8 mouse cellular contexts compared by ENCODE assay signal in genomic region chr8:13411597-13411996, GRCm38 (mm10). TPM values are rescaled to one million over a fixed set of nuclear protein-coding genes. Genes with fewer than 3 reads are reported as not detected.
DNase-seq lines count a peak whose midpoint lies in the region; TF ChIP-seq lines count a peak whose summit lies in the region.

No protein-coding gene starts in this region.

- TF ChIP-seq CTCF in heart, adult 2 months (IDR thresholded peaks at IDR 0.05), result peak; percentile 90

- peak; percentile 64; the same call in 1 of the 2 replicates for TF ChIP-seq EP300 in heart, adult 2 months (IDR thresholded peaks at IDR 0.05; ENCODE audit: insufficient read depth, low read depth, low read length)

- no peaks in the 10 kb centered on the region for H3K36me3 ChIP-seq in heart, adult 2 months (ENCODE audit: control insufficient read depth, insufficient read depth, low read length)

- 26% methylated on average over 6 of the region's 6 CpGs for WGBS in heart, adult 2 months

- no peaks in the 10 kb centered on the region for H3K79me2 ChIP-seq in heart, adult 2 months (replicated peaks; ENCODE audit: control insufficient read depth, insufficient read depth, low read length)

- DNase-seq in heart, adult 2 months, result peak; percentile 53 to 74
- no peak for DNase-seq in heart, adult 9 months (ENCODE audit: low spot score in 2 of 2)
- peak; percentile 38 to 83 for DNase-seq in adrenal gland, adult (ENCODE audit: inconsistent age in 2 of 2, low spot score in 1 of 2)
- peak; percentile 84 for DNase-seq in embryo, embryonic 10 days (ENCODE audit: low spot score)
- DNase-seq in heart, postnatal 14 days, result peak; percentile 77 to 80
- peak; percentile 73 to 77 for DNase-seq in layer of hippocampus, postnatal 25 days (ENCODE audit: extremely low spot score in 1 of 2, low spot score in 1 of 2)
- peak; percentile 78 for DNase-seq in mesoderm, embryonic 11.5 days (ENCODE audit: low read depth, low spot score)
- peak; percentile 23 to 70 for DNase-seq in spleen, postnatal 10 days (ENCODE audit: low spot score in 2 of 2)

- TF ChIP-seq POLR2A in heart, adult 2 months (IDR thresholded peaks at IDR 0.05; ENCODE audit: insufficient read depth, low read depth, low read length), result no peak

- H3K4me1 ChIP-seq in heart, adult 2 months (ENCODE audit: control insufficient read depth, insufficient read depth, low read length), result no peaks in the 10 kb centered on the region

- no peak overlapping the region for H3K9ac ChIP-seq in heart, adult 2 months (ENCODE audit: low read depth, low read length)

- H3K27me3 ChIP-seq in heart, adult 2 months (ENCODE audit: control insufficient read depth, insufficient read depth, low read length), result no peaks in the 10 kb centered on the region

- intact Hi-C loops in heart, adult 2 months (cut with DNase I), result loop anchor here (1.0 kb wide), 2 partner anchors 51 to 343 kb away; no protein-coding TSS in a partner anchor
- intact Hi-C loops in heart, postnatal 14 days (cut with DNase I), result no loop called here

- H3K27ac ChIP-seq in heart, adult 2 months, result no peak overlapping the region

- H3K4me3 ChIP-seq in heart, adult 2 months, result no peak overlapping the region

RNA-seq across cellular contexts. Expression of gene Grk1, which starts 6.7 kb away (rescaled TPM):
- under 1 TPM; 0.05 TPM for total RNA-seq in heart, adult 2 months (2021)
- not detected in 2 replicates for polyA plus RNA-seq in heart, adult 2 months (2012; rRNA removed)
- total RNA-seq in heart, postnatal 14 days (2021), result under 1 TPM; 0.02 to 0.05 TPM
- total RNA-seq in layer of hippocampus, postnatal 25 days (2021), result not detected

RNA-seq across cellular contexts. Expression of gene Atp4b, which starts 15.0 kb away (rescaled TPM):
- total RNA-seq in heart, adult 2 months (2021), result not detected
- 0.23 and 0.33 TPM in 2 replicates for polyA plus RNA-seq in heart, adult 2 months (2012; rRNA removed)
- not detected for total RNA-seq in heart, postnatal 14 days (2021)
- total RNA-seq in layer of hippocampus, postnatal 25 days (2021), result not detected

RNA-seq across cellular contexts. Expression of gene Tmem255b, which starts 23.4 kb away (rescaled TPM):
- total RNA-seq in heart, adult 2 months (2021), result 1 to 10 TPM; 4.8 to 8.0 TPM
- 10.2 and 17.0 TPM in 2 replicates for polyA plus RNA-seq in heart, adult 2 months (2012; rRNA removed)
- 10 to 100 TPM; 13.8 to 14.6 TPM for total RNA-seq in heart, postnatal 14 days (2021)
- 1 to 10 TPM; 5.7 to 7.4 TPM for total RNA-seq in layer of hippocampus, postnatal 25 days (2021)

Comparison
In these comparisons a context has a peak if more than half of its experiments do, and no peak if none do; other contexts are left out.
1. DNase-seq: peak in heart, adult 2 months (2 of 2), adrenal gland, adult (2 of 2), embryo, embryonic 10 days (single experiment), heart, postnatal 14 days (2 of 2), layer of hippocampus, postnatal 25 days (2 of 2), mesoderm, embryonic 11.5 days (single experiment) and spleen, postnatal 10 days (2 of 2); none in heart, adult 9 months (0 of 2).